ENCODE assay signal across 10 mouse cellular contexts in genomic region chr19:40346232-40346844, GRCm38 (mm10).
DNase-seq lines count a peak whose midpoint lies in the region; ATAC-seq and TF ChIP-seq lines count a peak whose summit lies in the region.
"Had no signal": no experiment of that assay in that cellular context is flagged by ENCODE, and none has a peak within 500 bp of the region (broad histone marks: within the 10 kb centered on the region; RNA-seq: fewer than 3 reads in every experiment).

No protein-coding gene starts in this region.

- no peak overlapping the region for H3K4me2 ChIP-seq in heart, embryonic 13.5 days
- H3K4me2 ChIP-seq in kidney, embryonic 16.5 days (replicated peaks; ENCODE audit: low read depth, low read length), result no peak overlapping the region
- H3K4me2 ChIP-seq in intestine, embryonic 15.5 days (replicated peaks), result no peak overlapping the region
- H3K4me2 ChIP-seq: liver, embryonic 15.5 days; midbrain, embryonic 12.5 days had no signal

- TF ChIP-seq POLR2A in MEL (IDR thresholded peaks at IDR 0.05; ENCODE audit: control insufficient read depth in 1 of 2, insufficient read depth in 1 of 2, low read depth in 1 of 2, low read length in 2 of 2, poor library complexity in 1 of 2), result no peak

- ATAC-seq in heart, embryonic 13.5 days (ENCODE audit: extremely low read depth, insufficient number of reproducible peaks, low FRiP score, low TSS enrichment), result no peak
- peak; percentile 55 for ATAC-seq in kidney, embryonic 16.5 days (ENCODE audit: low FRiP score, low TSS enrichment)
- ATAC-seq in intestine, embryonic 15.5 days, result no peak

- TF ChIP-seq EP300 in MEL (IDR thresholded peaks at IDR 0.05; ENCODE audit: low read depth in 1 of 2, low read length in 2 of 2), result no peak

- no peaks in the 10 kb centered on the region for H3K27me3 ChIP-seq in heart, embryonic 13.5 days (replicated peaks)
- H3K27me3 ChIP-seq in kidney, embryonic 16.5 days (ENCODE audit: insufficient read depth, low read length), result no peaks in the 10 kb centered on the region
- no peaks in the 10 kb centered on the region for H3K27me3 ChIP-seq in MEL (ENCODE audit: control insufficient read depth in 1 of 2, insufficient read depth in 2 of 2, low read length in 2 of 2)
- no peaks in the 10 kb centered on the region for H3K27me3 ChIP-seq in intestine, embryonic 15.5 days (replicated peaks)
- H3K27me3 ChIP-seq: liver, embryonic 15.5 days; midbrain, embryonic 12.5 days had no signal

- H3K27ac ChIP-seq in heart, embryonic 13.5 days (replicated peaks), result peak overlapping the region; percentile 72
- peak overlapping the region; percentile 82 for H3K27ac ChIP-seq in kidney, embryonic 16.5 days (ENCODE audit: low read length)
- no peak overlapping the region for H3K27ac ChIP-seq in MEL (ENCODE audit: control insufficient read depth, low read depth, low read length)
- peak overlapping the region; percentile 80 for H3K27ac ChIP-seq in intestine, embryonic 15.5 days
- H3K27ac ChIP-seq: liver, embryonic 15.5 days; midbrain, embryonic 12.5 days had no signal

- 67% methylated on average over 5 of the region's 5 CpGs for WGBS in heart, embryonic 13.5 days
- WGBS in kidney, embryonic 16.5 days, result 53% methylated on average over 5 of the region's 5 CpGs
- 48% methylated on average over 5 of the region's 5 CpGs for WGBS in intestine, embryonic 15.5 days

- H3K4me1 ChIP-seq in heart, embryonic 13.5 days, result peaks cover 40% of the 10 kb centered on the region
- H3K4me1 ChIP-seq in kidney, embryonic 16.5 days (ENCODE audit: insufficient read depth, low read length), result peaks cover 10% of the 10 kb centered on the region
- H3K4me1 ChIP-seq in MEL (ENCODE audit: control insufficient read depth in 1 of 2, insufficient read depth in 2 of 2, low read length in 2 of 2), result no peaks in the 10 kb centered on the region
- 0 out of 2 replicates have a peak, but pooled peaks cover 3% of the 10 kb centered on the region for H3K4me1 ChIP-seq in intestine, embryonic 15.5 days (replicated peaks)

- no peak for DNase-seq in heart, adult 8-10 months (ENCODE audit: low spot score)
- DNase-seq in kidney, adult 8-10 months, result no peak
- peak; percentile 4 for DNase-seq in MEL (ENCODE audit: low read depth, low spot score)
- no peak for DNase-seq in urinary bladder, adult 18-20 months (ENCODE audit: low spot score in 2 of 2)
- DNase-seq in embryo, embryonic 10.5 days (ENCODE audit: low spot score), result no peak

- no peak overlapping the region; the same call in 1 of the 2 replicates for H3K9ac ChIP-seq in heart, embryonic 13.5 days
- H3K9ac ChIP-seq in kidney, embryonic 16.5 days (replicated peaks; ENCODE audit: low read length), result no peak overlapping the region
- H3K9ac ChIP-seq in MEL (ENCODE audit: control insufficient read depth, low read depth, low read length, poor library complexity, severe bottlenecking), result no peak overlapping the region
- no peak overlapping the region for H3K9ac ChIP-seq in intestine, embryonic 15.5 days
- H3K9ac ChIP-seq: liver, embryonic 15.5 days; midbrain, embryonic 12.5 days had no signal

- H3K79me2 ChIP-seq in MEL (ENCODE audit: control insufficient read depth, insufficient read depth, low read length, poor library complexity), result no peaks in the 10 kb centered on the region

- no peak overlapping the region for H3K4me3 ChIP-seq in heart, embryonic 13.5 days
- no peak overlapping the region for H3K4me3 ChIP-seq in kidney, embryonic 16.5 days (ENCODE audit: low read length)
- no peak overlapping the region for H3K4me3 ChIP-seq in MEL (ENCODE audit: control insufficient read depth in 1 of 2, insufficient read depth in 1 of 2, low read depth in 2 of 2, low read length in 2 of 2)
- no peak overlapping the region for H3K4me3 ChIP-seq in intestine, embryonic 15.5 days (replicated peaks)
- H3K4me3 ChIP-seq: liver, embryonic 15.5 days; midbrain, embryonic 12.5 days had no signal

- no peaks in the 10 kb centered on the region for H3K9me3 ChIP-seq in heart, embryonic 13.5 days
- H3K9me3 ChIP-seq in kidney, embryonic 16.5 days (ENCODE audit: low read length), result no peaks in the 10 kb centered on the region
- no peaks in the 10 kb centered on the region for H3K9me3 ChIP-seq in MEL (replicated peaks; ENCODE audit: insufficient read depth, low read length)
- no peaks in the 10 kb centered on the region for H3K9me3 ChIP-seq in intestine, embryonic 15.5 days
- H3K9me3 ChIP-seq: liver, embryonic 15.5 days; midbrain, embryonic 12.5 days had no signal

- no peak for TF ChIP-seq CTCF in MEL (IDR thresholded peaks at IDR 0.05 in 2 of 3, conservative IDR thresholded peaks at IDR 0.05 in 1 of 3; ENCODE audit: control insufficient read depth in 1 of 3, insufficient read depth in 1 of 3, low read depth in 2 of 3, low read length in 3 of 3, poor library complexity in 1 of 3, severe bottlenecking in 1 of 3)

- H3K36me3 ChIP-seq in heart, embryonic 13.5 days, result peaks cover 59% of the 10 kb centered on the region
- 0 out of 2 replicates have a peak, but pooled peaks cover 7% of the 10 kb centered on the region for H3K36me3 ChIP-seq in kidney, embryonic 16.5 days (ENCODE audit: insufficient read depth, low read length)
- H3K36me3 ChIP-seq in MEL (ENCODE audit: control insufficient read depth in 1 of 2, insufficient read depth in 2 of 2, low read length in 2 of 2), result no peaks in the 10 kb centered on the region
- no peaks in the 10 kb centered on the region for H3K36me3 ChIP-seq in intestine, embryonic 15.5 days
- H3K36me3 ChIP-seq: midbrain, embryonic 12.5 days had no signal

- no peak for TF ChIP-seq RAD21 in MEL (IDR thresholded peaks at IDR 0.05; ENCODE audit: low read depth, low read length)

TF ChIP-seq in MEL, 35 proteins besides CTCF, POLR2A, EP300 and RAD21:
- TF ChIP-seq MYB (IDR thresholded peaks at IDR 0.05; ENCODE audit: low read depth, low read length), result no peak
- TF ChIP-seq ZMIZ1 (IDR thresholded peaks at IDR 0.05; ENCODE audit: low read depth, low read length), result no peak
- no peak for TF ChIP-seq TAL1 (IDR thresholded peaks at IDR 0.05; ENCODE audit: low read length)
- TF ChIP-seq BHLHE40 (IDR thresholded peaks at IDR 0.05; ENCODE audit: borderline replicate concordance, low read depth, low read length), result no peak
- no peak for TF ChIP-seq CHD2 (IDR thresholded peaks at IDR 0.05; ENCODE audit: low read length)
- TF ChIP-seq MAZ (IDR thresholded peaks at IDR 0.05; ENCODE audit: low read depth, low read length), result no peak
- no peak for TF ChIP-seq UBTF (IDR thresholded peaks at IDR 0.05; ENCODE audit: borderline replicate concordance, insufficient read depth, low read depth, low read length)
- TF ChIP-seq GABPA (IDR thresholded peaks at IDR 0.05; ENCODE audit: low read depth, low read length), result no peak
- TF ChIP-seq USF2 (IDR thresholded peaks at IDR 0.05; ENCODE audit: borderline replicate concordance in 1 of 2, insufficient read depth in 1 of 2, low read depth in 1 of 2, low read length in 2 of 2), result no peak
TF ChIP-seq in MEL: peak in this region for 0.
